Mouse (Mus musculus): ENCODE measurements at regions not wholly inside any gene's neighbourhood (a gene's known extent, or its start where the extent isn't known, plus 50 kb on each side); places are given as distances from the start of the nearest gene placed in this dataset.
"Not testable (repeated sequence)": the region's sequence is repeated elsewhere in the genome, so short reads cannot be mapped to it uniquely, and the experiment has no call there.

DNA sequence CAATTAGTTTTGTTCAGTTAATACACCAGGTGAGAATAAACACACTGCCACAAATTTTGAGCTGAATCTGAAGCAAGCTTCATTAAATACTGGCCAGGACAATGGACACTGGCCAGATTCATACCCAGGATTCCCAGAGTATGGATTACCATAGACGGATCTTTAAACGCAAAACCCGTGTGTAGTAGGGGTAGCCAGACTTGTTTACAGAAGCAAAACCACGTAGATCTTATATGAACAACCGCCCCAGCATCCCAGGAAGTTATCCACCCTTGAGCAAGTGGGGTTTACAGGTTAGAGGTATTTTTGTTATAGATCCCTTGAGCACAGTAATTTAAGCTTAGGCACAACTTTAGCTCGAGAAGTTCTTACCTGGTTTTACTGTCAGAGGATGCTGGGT, 71.1 kb upstream of the Ezr start:
- DNase-seq (ENCODE audit: low spot score in 2 of 2): no peak

DNA sequence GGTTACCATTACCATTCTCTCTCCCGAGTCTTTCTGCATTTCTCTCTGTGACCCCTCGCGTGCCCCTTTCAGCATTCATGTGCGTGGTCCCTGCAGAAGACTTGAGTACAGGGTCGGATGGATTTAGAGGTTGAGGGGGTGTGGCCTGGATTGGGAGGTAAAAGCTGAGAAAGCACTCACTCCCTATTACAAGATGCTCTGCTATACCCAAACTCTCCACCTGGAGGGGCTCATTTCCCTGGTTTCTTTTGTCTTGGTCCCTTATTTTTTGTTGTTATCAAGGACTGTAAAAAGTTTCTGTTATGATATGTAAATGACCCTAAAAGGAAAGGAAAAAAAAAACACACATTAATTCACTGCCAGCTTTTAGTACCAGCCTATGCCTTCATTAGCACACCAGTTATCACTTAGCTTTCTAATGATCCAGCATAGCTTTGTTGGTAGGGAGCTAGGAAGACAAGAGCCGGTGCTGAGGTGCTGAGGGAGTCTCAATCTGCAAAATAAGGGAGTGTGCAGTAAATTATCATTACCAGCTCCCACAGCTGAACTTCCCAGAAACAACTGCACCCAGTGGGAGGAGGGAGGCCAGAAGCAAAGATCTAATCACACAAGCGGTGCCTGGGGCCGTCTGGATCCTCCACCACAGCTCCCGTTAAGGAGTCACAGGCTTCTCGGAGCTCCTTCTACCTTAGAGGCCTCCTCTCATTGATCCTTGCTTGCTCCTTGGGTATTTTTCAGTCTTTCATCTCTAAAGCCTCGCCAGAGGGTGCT, 69.8 kb upstream of the Ezr start:
- DNase-seq (ENCODE audit: low spot score in 2 of 2): peak in 1 of 2 experiments; percentile 16

DNA sequence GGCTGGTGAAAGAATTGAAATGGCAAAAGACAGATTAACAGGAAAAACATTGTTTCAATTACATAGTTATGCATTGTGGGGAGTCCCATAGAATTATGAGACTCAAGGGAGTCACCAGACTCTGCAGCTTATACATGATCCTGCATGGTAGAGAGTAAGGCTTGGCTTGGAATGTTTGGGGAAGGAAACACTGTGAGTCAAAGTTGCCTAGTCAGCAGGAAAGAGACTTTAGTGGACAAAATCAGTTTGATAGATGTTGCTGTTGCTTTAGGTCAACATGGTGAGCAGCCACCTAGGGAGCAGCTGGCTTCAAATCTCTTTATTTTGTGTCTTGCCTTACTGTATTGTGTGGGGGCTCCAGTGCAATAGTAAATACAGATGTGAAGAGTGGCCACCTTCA, 67.9 kb upstream of the Ezr start:
- DNase-seq (ENCODE audit: low spot score in 2 of 2): no peak

DNA sequence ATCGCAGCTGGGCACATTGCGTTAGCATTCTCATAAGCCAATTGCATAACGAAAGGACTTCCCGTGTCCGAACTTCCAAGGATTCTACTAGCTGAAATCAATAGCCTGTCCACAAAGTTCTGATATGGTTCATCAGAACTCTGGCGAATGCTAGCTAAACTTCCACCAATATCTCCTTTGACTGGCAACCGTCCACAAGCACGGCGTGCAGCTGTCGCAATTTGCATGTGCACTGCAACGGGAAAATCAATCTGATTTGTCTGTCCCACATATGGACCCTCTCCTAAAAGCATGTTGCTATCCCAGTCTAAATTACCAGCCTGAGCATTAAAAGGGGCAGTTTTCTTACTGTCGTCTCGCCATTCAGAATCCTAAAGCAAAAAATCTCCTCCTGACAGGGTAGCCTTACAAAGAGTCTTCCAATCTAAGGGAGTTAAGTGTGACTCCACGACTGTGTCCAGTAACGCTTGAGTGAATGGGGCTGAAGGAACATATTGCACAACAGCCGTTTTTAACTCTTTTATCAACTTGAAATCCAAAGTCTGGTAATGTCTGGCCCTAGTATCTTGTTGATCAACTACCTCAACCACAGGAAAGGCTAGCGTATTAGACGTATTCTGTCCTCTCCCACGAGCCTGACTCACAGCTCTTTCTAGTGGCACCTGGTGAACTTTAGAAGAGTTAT, 59.3 kb upstream of the Ezr start:
- not testable (repeated sequence) for DNase-seq (ENCODE audit: low spot score in 2 of 2)

DNA sequence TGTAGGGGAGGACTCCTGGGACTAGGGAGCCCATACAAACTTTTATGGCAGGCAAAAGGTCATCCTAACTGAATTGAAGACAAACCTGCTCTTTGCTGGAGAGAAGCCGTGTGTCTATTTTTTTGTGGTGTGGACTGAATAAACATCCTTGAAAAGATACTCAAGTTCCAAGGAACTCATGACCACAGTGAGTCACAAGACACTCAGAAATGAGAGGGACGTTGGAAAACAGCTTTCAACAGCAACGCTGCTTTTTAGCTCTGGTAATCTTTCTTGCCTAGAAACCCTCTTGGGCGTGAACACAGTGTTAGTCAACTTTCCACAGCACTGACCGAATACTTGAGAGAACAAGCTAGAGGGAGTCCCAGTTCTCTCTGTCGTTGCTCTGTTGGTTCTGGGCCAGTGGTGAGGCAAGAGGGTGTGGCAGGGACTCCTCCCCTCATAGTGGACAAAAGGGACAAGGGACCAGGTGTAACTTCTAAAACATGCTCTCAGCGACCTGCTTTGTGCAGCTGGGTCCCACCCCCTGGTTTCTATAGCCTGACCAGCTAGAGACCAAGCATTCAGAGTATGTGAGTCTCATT, 52.8 kb upstream of the Ezr start:
- no peak for DNase-seq (ENCODE audit: low spot score in 2 of 2)

Measured in spleen, postnatal 36 days (tissue).